Mouse (Mus musculus) liver, postnatal 0 days (tissue): Measurements from ENCODE around the gene Kng1. TPM values are rescaled to one million over a fixed set of nuclear protein-coding genes. Genes with fewer than 3 reads are reported as not detected.
"Not testable (repeated sequence)": the region's sequence is repeated elsewhere in the genome, so short reads cannot be mapped to it uniquely, and the experiment has no call there.

Experiments
- ATAC-seq: fragments of 200-750 bp; cut with Nextera tagmentation; 2 replicates; pipeline ENCODE4 v1.8.0; 2017; ENCODE audit warnings: mild to moderate bottlenecking, moderate library complexity
- DNase-seq: peaks from one replicate; pipeline ENCODE4 v3.0.0-alpha.2; 2016
- H3K27ac ChIP-seq: fragments of 300-500 bp; sonication (generic); 2 replicates; pipeline ENCODE4 v1.5.1; 2014; ENCODE audit warnings: antibody characterized with exemption, moderate library complexity, mild to moderate bottlenecking, low read depth
- H3K27me3 ChIP-seq: fragments of 300-500 bp; sonication (generic); 2 replicates; pipeline ENCODE4 v1.6.1; 2014; ENCODE audit warnings: low read length, control low read depth, mixed read lengths; ENCODE audit not compliant: insufficient read depth
- H3K36me3 ChIP-seq: fragments of 300-500 bp; sonication (generic); replicated peaks from 2 replicates; pipeline ENCODE4 v1.6.1; 2014; ENCODE audit warnings: mild to moderate bottlenecking, control low read depth, low read length, moderate library complexity, mixed read lengths; ENCODE audit not compliant: insufficient read depth
- H3K4me1 ChIP-seq: fragments of 300-500 bp; sonication (generic); 2 replicates; pipeline ENCODE4 v1.6.1; 2014; ENCODE audit warnings: antibody characterized with exemption, mild to moderate bottlenecking, control low read depth; ENCODE audit not compliant: insufficient read depth
- H3K4me2 ChIP-seq: fragments of 300-500 bp; sonication (generic); 2 replicates; pipeline ENCODE4 v1.6.1; 2014; ENCODE audit warnings: low read depth, mild to moderate bottlenecking, low read length, moderate library complexity, mixed read lengths
- H3K4me3 ChIP-seq: fragments of 300-500 bp; sonication (generic); 2 replicates; pipeline ENCODE4 v1.5.1; 2014; ENCODE audit warnings: low read depth, low read length
- H3K9ac ChIP-seq: fragments of 300-500 bp; sonication (generic); replicated peaks from 2 replicates; pipeline ENCODE4 v1.6.1; 2014; ENCODE audit warnings: mild to moderate bottlenecking, moderate library complexity
- H3K9me3 ChIP-seq: fragments of 300-500 bp; sonication (generic); 2 replicates; pipeline ENCODE4 v1.6.1; 2016; ENCODE audit warnings: mild to moderate bottlenecking, control low read depth, low read length, mixed read lengths
- CTCF ChIP-seq: sonication (generic); IDR thresholded peaks from 2 replicates; pipeline ENCODE4 v1.5.1; 2016; ENCODE audit warnings: antibody characterized with exemption, low read depth
- EP300 ChIP-seq: IDR thresholded peaks from 2 replicates; pipeline ENCODE4 v1.6.1; 2016; ENCODE audit warnings: antibody characterized with exemption, low read depth, mild to moderate bottlenecking
- WGBS: fragments of 180-500 bp; shearing (Covaris S2); extraction: QIAGEN DNeasy Blood & Tissue Kit; methylation state at CpG from one replicate; pipeline ENCODE4 v1.1.7; 2014; ENCODE audit not compliant: insufficient replicate concordance; 5-methylcytosine and 5-hydroxymethylcytosine counted together
- polyA plus RNA-seq: library from polyadenylated mRNA; unstranded; fragments of >200 nt; fragmentation: Nextera tagmentation; extraction: Ambion mirVana; gene quantifications from 2 replicates; pipeline ENCODE4 v1.2.1, GENCODE M21; 2015

The Kng1 gene
- polyA plus RNA-seq, 1 experiment from 2014 or later: 5,182 TPM

DNA sequence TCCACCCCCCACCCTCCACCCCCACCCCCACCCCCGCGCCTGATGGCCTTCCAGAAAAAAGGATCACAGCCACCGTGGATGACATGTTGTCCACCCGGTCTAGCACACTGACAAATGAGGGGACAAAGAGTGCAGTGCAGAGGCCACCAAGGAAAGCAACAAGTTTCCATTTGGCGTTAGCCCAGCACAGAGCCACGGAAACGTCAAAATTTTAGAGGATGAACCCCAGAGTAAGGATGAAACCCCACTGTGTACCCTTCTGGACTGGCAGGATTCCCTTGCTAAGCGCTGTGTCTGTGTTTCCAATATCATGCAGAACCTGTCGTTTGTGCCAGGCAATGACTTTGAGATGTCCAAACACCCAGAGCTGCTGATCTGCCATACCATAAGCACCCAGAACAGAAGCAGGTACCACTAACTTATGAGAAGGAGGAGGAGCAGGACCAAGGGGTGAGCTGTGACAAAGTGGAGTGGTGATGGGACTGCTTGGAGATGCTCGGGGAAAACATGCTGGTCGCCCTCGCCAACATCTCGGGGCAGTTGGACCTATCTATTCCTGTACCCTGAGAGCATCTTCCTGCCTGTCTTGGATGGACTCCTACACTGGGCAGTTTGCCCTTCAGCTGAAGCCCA lies 35.8 kb downstream of the Kng1 start:
- ATAC-seq (no peak), DNase-seq (no peak)
- no peak overlapping the region for H3K27ac ChIP-seq
- H3K4me2 ChIP-seq: no peak overlapping the region
- H3K9ac ChIP-seq: no peak overlapping the region
- no peak overlapping the region for H3K4me3 ChIP-seq
- H3K9me3 ChIP-seq: no peaks in the 10 kb centered on the region
- 76% methylated on average over 13 of the region's 13 CpGs for WGBS
- H3K4me1 ChIP-seq: no peaks in the 10 kb centered on the region
- no peaks in the 10 kb centered on the region for H3K27me3 ChIP-seq
- TF ChIP-seq CTCF (no peak), EP300 (no peak)
- H3K36me3 ChIP-seq: no peaks in the 10 kb centered on the region

DNA sequence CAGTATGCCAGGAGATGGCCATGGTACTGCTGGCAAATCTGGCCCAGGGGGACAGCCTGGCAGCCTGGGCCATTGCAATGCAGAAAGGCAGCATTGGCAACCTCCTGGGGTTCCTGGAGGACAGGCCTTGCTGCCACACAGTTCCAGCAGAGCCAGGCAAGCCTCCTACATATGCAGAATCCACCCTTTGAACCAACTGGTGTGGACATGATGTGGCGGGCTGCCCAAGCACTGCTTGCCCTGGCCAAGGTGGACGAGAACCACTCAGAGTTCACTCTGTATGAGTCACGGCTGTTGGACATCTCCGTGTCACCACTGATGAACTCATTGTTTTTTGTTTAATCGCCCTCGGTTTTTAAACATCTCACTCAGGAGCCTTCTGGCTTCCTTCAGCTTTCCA lies 36.5 kb downstream of the Kng1 start:
- 76% methylated on average over 6 of the region's 6 CpGs for WGBS
- no peaks in the 10 kb centered on the region for H3K27me3 ChIP-seq
- no peak overlapping the region for H3K4me2 ChIP-seq
- no peak for TF ChIP-seq EP300
- TF ChIP-seq CTCF: no peak
- no peak overlapping the region for H3K9ac ChIP-seq
- H3K9me3 ChIP-seq: no peaks in the 10 kb centered on the region
- H3K4me3 ChIP-seq: no peak overlapping the region
- H3K36me3 ChIP-seq: no peaks in the 10 kb centered on the region
- H3K4me1 ChIP-seq: no peaks in the 10 kb centered on the region
- no peak overlapping the region for H3K27ac ChIP-seq
- no peak for ATAC-seq
- no peak for DNase-seq

DNA sequence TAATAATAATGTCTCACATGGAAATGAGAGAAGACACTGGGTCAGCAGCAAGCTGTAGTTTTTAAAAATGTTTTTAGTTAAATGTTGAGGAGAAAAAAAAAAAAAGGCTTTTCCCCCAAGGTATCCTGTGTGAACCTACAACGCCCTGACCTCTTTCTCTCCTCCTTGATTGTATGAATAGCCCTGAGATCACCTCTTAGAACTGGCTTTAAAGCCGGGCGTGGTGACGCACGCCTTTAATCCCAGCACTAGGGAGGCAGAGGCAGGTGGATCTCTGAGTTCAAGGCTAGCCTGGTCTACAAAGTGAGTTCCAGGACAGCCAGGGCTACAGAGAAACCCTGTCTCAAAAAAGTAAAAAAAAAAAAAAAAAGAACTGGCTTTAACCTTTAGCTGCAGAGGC lies 37.9 kb downstream of the Kng1 start:
- DNase-seq, H3K27me3 ChIP-seq, H3K9me3 ChIP-seq, H3K4me1 ChIP-seq, H3K9ac ChIP-seq, H3K4me3 ChIP-seq, H3K27ac ChIP-seq, ATAC-seq, H3K36me3 ChIP-seq, H3K4me2 ChIP-seq: not testable (repeated sequence)
- WGBS: 91% methylated on average over 5 of the region's 5 CpGs

GRCm38 (mm10) chr16:23096886-23097285 lies 39.2 kb downstream of the Kng1 start:
- not testable (repeated sequence) for DNase-seq, H3K27me3 ChIP-seq, ATAC-seq, H3K9ac ChIP-seq, H3K36me3 ChIP-seq, H3K9me3 ChIP-seq, H3K4me2 ChIP-seq, H3K4me3 ChIP-seq, H3K27ac ChIP-seq, H3K4me1 ChIP-seq
- WGBS: 75% methylated on average over 1 of the region's 1 CpGs

DNA sequence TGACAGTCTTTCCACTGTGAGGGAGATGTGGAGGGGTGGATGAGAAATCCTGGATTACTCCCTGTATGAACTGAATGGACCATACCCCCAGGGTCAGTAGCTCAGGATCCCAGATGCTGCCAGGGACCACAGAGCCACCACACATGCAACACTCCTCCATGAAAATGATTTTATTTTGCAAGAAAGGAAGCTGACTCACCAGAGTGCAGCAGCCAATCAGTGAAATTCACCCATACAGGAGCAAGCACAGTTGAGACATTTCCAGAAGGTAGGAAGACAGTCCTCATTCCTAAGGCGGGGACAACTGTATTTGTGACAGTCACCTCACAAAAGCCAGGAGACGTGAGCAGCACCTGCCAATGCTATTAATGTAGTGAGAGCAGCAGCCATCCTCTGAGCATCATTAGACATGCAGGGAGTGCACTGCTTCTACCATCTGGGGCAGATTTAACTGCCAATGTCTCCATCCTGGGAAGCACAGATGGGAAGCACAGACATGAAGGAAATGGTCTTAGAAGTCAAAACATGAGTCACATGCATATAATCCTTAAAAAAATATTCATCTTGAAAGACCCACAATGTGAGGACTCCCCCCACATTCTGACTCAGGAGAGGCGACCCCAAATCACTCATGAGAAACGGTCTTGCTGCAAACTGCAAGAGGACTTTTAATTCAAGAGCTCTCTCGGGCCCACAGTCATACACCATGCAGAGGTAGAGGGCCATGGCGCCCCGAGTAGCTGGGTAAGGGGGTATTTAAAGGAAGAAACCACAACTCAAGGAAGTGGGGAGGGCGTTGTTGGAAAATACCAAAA lies 39.8 kb downstream of the Kng1 start:
- ATAC-seq, H3K4me3 ChIP-seq, H3K27ac ChIP-seq, H3K27me3 ChIP-seq, H3K4me1 ChIP-seq, H3K9me3 ChIP-seq, H3K4me2 ChIP-seq, H3K36me3 ChIP-seq, H3K9ac ChIP-seq, DNase-seq: not testable (repeated sequence)
- WGBS: 74% methylated on average over 8 of the region's 8 CpGs

GRCm38 (mm10) chr16:23098105-23098452 lies 40.4 kb downstream of the Kng1 start:
- H3K4me1 ChIP-seq: peaks cover 11% of the 10 kb centered on the region
- 92% methylated on average over 1 of the region's 1 CpGs for WGBS
- not testable (repeated sequence) for ATAC-seq, DNase-seq, H3K4me3 ChIP-seq, H3K4me2 ChIP-seq, H3K9ac ChIP-seq, H3K9me3 ChIP-seq, H3K36me3 ChIP-seq, H3K27ac ChIP-seq, H3K27me3 ChIP-seq
